Mouse (Mus musculus): ENCODE results near the gene Ppp1r14d. TPM values are rescaled to one million over a fixed set of nuclear protein-coding genes. Genes with fewer than 3 reads are reported as not detected.
A peak's percentile ranks its signal among the peaks of the same experiment; 100 is the strongest.

The Ppp1r14d gene
- polyA plus RNA-seq, 2 experiments, result not detected

DNA sequence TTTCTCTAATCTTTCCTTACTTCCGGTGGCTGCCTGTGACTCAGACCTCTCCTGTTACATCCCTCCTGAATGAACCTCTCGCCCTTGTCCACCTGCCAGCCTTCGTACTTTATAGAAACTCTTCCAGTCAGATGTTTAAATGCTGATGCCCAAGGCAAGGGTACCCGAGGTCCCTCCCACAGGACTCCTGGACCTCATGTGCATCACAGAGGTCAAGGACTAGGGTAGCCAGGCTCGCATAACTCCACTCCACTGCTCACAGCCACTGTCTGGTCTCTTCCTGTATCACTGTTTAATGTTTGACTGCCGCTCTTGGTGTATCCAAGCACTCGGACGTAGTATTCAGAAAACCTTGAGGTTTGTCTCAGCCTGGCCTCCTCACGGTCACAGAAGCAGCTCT is 12.8 kb upstream of the Ppp1r14d start:
- 77% methylated on average over 9 of the region's 9 CpGs for WGBS
- TF ChIP-seq POLR2A (IDR thresholded peaks at IDR 0.05; ENCODE audit: borderline replicate concordance, extremely low read depth, insufficient read depth, insufficient read length), result no peak
- Histone ChIP-seq H3K4me3 (replicated peaks; ENCODE audit: low read length) (no peak overlapping the region), H3K36me3 (ENCODE audit: control insufficient read depth, insufficient read depth, low read length) (no peaks in the 10 kb centered on the region), H3K4me2 (replicated peaks; ENCODE audit: low read depth, low read length, severe bottlenecking) (no peak overlapping the region), H3K9me3 (ENCODE audit: control insufficient read depth, low read length) (no peaks in the 10 kb centered on the region), H3K9ac (ENCODE audit: low read depth, low read length, severe bottlenecking) (no peak overlapping the region), H3K27ac (replicated peaks; ENCODE audit: low read depth, low read length) (no peak overlapping the region), H3K4me1 (ENCODE audit: control insufficient read depth, insufficient read depth, low read length) (no peaks in the 10 kb centered on the region), H3K27me3 (ENCODE audit: control insufficient read depth, insufficient read depth, low read length) (peaks cover 18% of the 10 kb centered on the region)
- DNase-seq (ENCODE audit: low spot score), result no peak
- no peak for ATAC-seq (ENCODE audit: low FRiP score, low read depth)

DNA sequence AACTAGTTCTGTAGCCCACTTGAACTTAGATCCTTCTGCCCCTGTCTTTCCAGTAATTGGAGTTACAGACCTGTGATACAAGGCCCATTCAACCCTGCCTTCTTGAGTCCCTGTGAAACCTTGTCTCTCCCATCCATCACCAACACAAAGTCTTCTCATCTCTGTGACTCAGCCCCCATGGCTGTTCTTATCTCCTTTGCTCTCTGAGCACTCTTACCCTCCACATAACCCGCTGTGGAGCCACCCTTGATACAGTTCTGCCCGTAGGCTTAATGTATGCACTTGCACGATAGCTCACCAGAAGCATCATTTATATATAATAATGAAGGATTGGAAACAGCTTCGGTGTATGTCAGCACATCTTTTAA is 11.1 kb upstream of the Ppp1r14d start:
- no peaks in the 10 kb centered on the region for H3K9me3 ChIP-seq (ENCODE audit: control insufficient read depth, low read length)
- no peak for ATAC-seq (ENCODE audit: low FRiP score, low read depth)
- no peaks in the 10 kb centered on the region for H3K4me1 ChIP-seq (ENCODE audit: control insufficient read depth, insufficient read depth, low read length)
- no peaks in the 10 kb centered on the region for H3K36me3 ChIP-seq (ENCODE audit: control insufficient read depth, insufficient read depth, low read length)
- peaks cover 36% of the 10 kb centered on the region for H3K27me3 ChIP-seq (ENCODE audit: control insufficient read depth, insufficient read depth, low read length)
- H3K4me3 ChIP-seq (replicated peaks; ENCODE audit: low read length), result no peak overlapping the region
- H3K27ac ChIP-seq (replicated peaks; ENCODE audit: low read depth, low read length), result no peak overlapping the region
- no peak for DNase-seq (ENCODE audit: low spot score)
- no peak overlapping the region for H3K4me2 ChIP-seq (replicated peaks; ENCODE audit: low read depth, low read length, severe bottlenecking)
- no peak for TF ChIP-seq POLR2A (IDR thresholded peaks at IDR 0.05; ENCODE audit: borderline replicate concordance, extremely low read depth, insufficient read depth, insufficient read length)
- 87% methylated on average over 4 of the region's 4 CpGs for WGBS
- no peak overlapping the region for H3K9ac ChIP-seq (ENCODE audit: low read depth, low read length, severe bottlenecking)

DNA sequence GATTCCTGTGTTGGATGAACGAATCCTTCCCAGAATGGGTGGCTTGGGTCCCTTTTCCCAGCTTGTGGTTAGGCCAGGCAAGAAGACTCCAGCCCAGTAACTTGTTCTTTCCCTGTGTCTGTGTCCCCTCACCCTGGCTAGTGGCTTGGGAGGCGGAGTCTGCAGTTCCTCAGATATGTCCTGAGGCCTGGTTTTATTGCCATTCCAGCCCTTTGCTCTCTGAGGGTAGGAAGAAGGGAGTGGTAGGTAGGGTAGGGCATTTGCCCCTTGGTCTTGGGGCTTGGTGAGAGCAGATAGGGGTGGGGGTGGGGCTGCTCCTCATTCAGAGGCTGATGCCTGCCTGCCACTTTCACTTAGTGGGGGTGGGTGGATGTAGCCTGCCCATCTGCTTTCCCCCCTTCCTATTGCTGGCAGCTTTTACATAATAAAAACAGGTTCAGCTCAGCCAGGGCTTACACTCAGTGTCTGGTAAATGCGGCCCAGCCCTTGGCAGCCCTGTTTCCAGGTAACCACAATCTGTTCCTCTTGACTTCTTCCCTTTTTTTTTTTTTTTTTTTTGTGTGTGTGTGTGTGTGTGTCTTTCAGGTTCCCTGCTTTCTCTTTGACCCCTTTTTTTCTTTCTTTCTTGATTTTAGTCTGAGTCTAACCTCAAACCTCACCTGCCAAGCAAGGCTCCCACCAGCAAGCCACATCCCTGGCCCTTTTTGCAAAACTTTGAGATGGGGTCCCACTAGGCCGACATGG is 10.5 kb upstream of the Ppp1r14d start:
- DNase-seq (ENCODE audit: low spot score) (no peak), ATAC-seq (ENCODE audit: low FRiP score, low read depth) (no peak)
- H3K36me3 ChIP-seq (ENCODE audit: control insufficient read depth, insufficient read depth, low read length), result no peaks in the 10 kb centered on the region
- WGBS, result 61% methylated on average over 4 of the region's 4 CpGs
- H3K4me1 ChIP-seq (ENCODE audit: control insufficient read depth, insufficient read depth, low read length), result no peaks in the 10 kb centered on the region
- no peak overlapping the region for H3K4me2 ChIP-seq (replicated peaks; ENCODE audit: low read depth, low read length, severe bottlenecking)
- no peak overlapping the region for H3K9ac ChIP-seq (ENCODE audit: low read depth, low read length, severe bottlenecking)
- no peak for TF ChIP-seq POLR2A (IDR thresholded peaks at IDR 0.05; ENCODE audit: borderline replicate concordance, extremely low read depth, insufficient read depth, insufficient read length)
- H3K27ac ChIP-seq (replicated peaks; ENCODE audit: low read depth, low read length), result no peak overlapping the region
- H3K4me3 ChIP-seq (replicated peaks; ENCODE audit: low read length), result no peak overlapping the region
- H3K27me3 ChIP-seq (ENCODE audit: control insufficient read depth, insufficient read depth, low read length), result peaks cover 41% of the 10 kb centered on the region
- H3K9me3 ChIP-seq (ENCODE audit: control insufficient read depth, low read length), result no peaks in the 10 kb centered on the region

DNA sequence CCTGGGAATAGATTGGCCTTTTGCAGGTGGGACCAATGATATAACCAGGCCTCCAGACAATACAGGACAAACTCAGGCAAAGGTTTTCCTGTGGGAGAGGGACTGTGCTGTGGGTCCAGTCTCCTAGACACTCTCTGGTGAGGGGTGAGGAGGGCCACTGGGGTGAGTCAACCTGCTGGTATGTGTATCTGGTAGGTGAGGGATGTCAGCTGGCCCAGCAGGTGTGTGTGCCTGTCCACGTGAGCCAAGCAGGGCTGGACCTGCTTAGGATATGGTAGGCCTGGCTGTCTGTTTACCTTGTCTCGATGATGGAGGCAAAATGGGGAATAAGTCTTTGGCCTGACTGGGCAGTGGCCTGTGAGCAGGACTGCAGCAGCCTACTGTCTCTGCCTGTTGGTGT is 9.0 kb upstream of the Ppp1r14d start:
- DNase-seq (ENCODE audit: low spot score) (no peak), ATAC-seq (ENCODE audit: low FRiP score, low read depth) (no peak)
- Histone ChIP-seq H3K27ac (replicated peaks; ENCODE audit: low read depth, low read length) (no peak overlapping the region), H3K4me1 (ENCODE audit: control insufficient read depth, insufficient read depth, low read length) (no peaks in the 10 kb centered on the region), H3K9ac (ENCODE audit: low read depth, low read length, severe bottlenecking) (no peak overlapping the region), H3K4me3 (replicated peaks; ENCODE audit: low read length) (no peak overlapping the region), H3K9me3 (ENCODE audit: control insufficient read depth, low read length) (no peaks in the 10 kb centered on the region), H3K27me3 (ENCODE audit: control insufficient read depth, insufficient read depth, low read length) (peaks cover 41% of the 10 kb centered on the region), H3K36me3 (ENCODE audit: control insufficient read depth, insufficient read depth, low read length) (no peaks in the 10 kb centered on the region), H3K4me2 (replicated peaks; ENCODE audit: low read depth, low read length, severe bottlenecking) (peak overlapping the region; percentile 78)
- WGBS, result 77% methylated on average over 2 of the region's 2 CpGs
- no peak for TF ChIP-seq POLR2A (IDR thresholded peaks at IDR 0.05; ENCODE audit: borderline replicate concordance, extremely low read depth, insufficient read depth, insufficient read length)

DNA sequence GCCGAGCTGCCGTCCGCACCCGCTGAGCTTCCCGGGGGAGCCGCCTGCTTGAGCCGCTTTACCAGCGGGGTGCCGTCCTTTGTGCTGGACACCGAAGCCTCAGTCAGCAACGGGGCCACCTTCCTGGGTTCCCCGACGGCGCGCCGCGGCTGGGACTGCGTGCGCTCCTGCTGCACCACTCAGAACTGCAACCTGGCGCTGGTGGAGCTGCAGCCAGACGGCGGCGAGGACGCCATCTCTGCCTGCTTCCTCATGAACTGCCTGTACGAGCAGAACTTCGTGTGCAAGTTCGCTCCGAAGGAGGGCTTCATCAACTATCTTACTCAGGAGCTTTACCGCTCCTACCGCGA is 8.1 kb upstream of the Ppp1r14d start:
- Histone ChIP-seq H3K27me3 (ENCODE audit: control insufficient read depth, insufficient read depth, low read length) (peaks cover 41% of the 10 kb centered on the region), H3K9ac (ENCODE audit: low read depth, low read length, severe bottlenecking) (peak overlapping the region; percentile 44), H3K27ac (replicated peaks; ENCODE audit: low read depth, low read length) (no peak overlapping the region), H3K36me3 (ENCODE audit: control insufficient read depth, insufficient read depth, low read length) (no peaks in the 10 kb centered on the region), H3K4me1 (ENCODE audit: control insufficient read depth, insufficient read depth, low read length) (no peaks in the 10 kb centered on the region), H3K4me3 (replicated peaks; ENCODE audit: low read length) (peak overlapping the region; percentile 45), H3K9me3 (ENCODE audit: control insufficient read depth, low read length) (no peaks in the 10 kb centered on the region), H3K4me2 (replicated peaks; ENCODE audit: low read depth, low read length, severe bottlenecking) (peak overlapping the region; percentile 78)
- DNase-seq (ENCODE audit: low spot score), result no peak
- no peak for TF ChIP-seq POLR2A (IDR thresholded peaks at IDR 0.05; ENCODE audit: borderline replicate concordance, extremely low read depth, insufficient read depth, insufficient read length)
- 2% methylated on average over 30 of the region's 31 CpGs for WGBS
- ATAC-seq (ENCODE audit: low FRiP score, low read depth), result no peak

Data from limb, embryonic 14.5 days (tissue).